In the genomic region with DNA sequence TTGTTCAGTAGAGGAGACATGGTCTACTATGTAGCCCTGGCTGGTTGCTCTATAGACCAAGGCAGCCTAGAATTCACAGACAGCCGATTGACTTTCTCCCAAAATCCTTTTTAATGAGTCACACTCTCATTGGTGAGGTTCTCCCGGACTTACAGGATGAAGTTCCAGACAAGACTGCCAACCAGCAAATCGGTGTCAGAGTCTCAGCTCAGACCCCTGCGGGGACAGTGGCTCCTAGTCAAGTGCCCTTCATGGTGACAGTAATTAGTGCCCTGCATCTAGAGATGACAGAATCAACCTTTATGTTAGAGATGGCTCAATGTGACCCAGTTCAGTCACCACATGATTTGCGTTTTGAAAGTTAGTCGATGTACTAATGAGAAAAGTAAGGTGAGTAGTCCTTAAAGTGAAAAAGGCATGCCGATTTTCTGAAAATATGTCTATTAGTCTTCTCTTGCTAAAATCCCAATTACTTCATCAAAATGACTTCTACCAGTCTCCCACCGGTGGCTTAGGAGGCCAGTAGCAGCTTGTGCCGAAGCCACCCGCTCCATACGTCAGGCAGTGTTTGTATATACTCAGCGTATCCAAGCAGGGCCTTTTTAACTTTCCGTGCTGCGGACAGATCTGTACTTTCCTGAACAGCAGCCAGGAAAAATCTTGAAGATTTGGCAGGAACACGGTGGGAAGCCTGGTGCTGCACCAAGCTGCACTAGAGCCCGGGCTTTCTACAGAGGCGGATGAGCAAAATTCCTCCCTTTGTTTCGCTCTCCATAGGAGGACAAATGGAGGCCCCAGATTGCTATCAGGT, we compare ENCODE assay signal across 9 mouse cellular contexts.
A peak's percentile ranks its signal among the peaks of the same experiment; 100 is the strongest.
DNase-seq lines count a peak whose midpoint lies in the region; ATAC-seq and TF ChIP-seq lines count a peak whose summit lies in the region.
"Had no signal": no experiment of that assay in that cellular context is flagged by ENCODE, and none has a peak within 500 bp of the region (broad histone marks: within the 10 kb centered on the region; RNA-seq: fewer than 3 reads in every experiment).

No protein-coding gene starts in this region.

- TF ChIP-seq POLR2A in cerebellum, adult 2 months (IDR thresholded peaks at IDR 0.05; ENCODE audit: borderline replicate concordance, insufficient read depth, low read length) = no peak
- no peak for TF ChIP-seq POLR2A in embryonic fibroblast, embryonic 13.5 days (IDR thresholded peaks at IDR 0.05; ENCODE audit: low read depth, low read length)

- DNase-seq in cerebellum, adult 2 months = peak; percentile 12 to 13
- no peak for DNase-seq in cerebellum, adult 18-20 months
- peak; percentile 91 for DNase-seq in lung, postnatal 36 days
- DNase-seq in right cerebral cortex, postnatal 14 days = peak; percentile 26
- DNase-seq in T-cell, adult 2 months (ENCODE audit: low spot score) = no peak

- H3K36me3 ChIP-seq in heart, embryonic 12.5 days = no peaks in the 10 kb centered on the region
- no peaks in the 10 kb centered on the region for H3K36me3 ChIP-seq in kidney, embryonic 16.5 days (ENCODE audit: insufficient read depth, low read length)

- no peaks in the 10 kb centered on the region for H3K27me3 ChIP-seq in cerebellum, adult 2 months (ENCODE audit: control insufficient read depth, insufficient read depth, low read length)
- H3K27me3 ChIP-seq in heart, embryonic 12.5 days (replicated peaks) = no peaks in the 10 kb centered on the region
- H3K27me3 ChIP-seq in kidney, embryonic 16.5 days (ENCODE audit: insufficient read depth, low read length) = no peaks in the 10 kb centered on the region
- H3K27me3 ChIP-seq: megakaryocyte, embryonic 14.5 days had no signal

- H3K4me3 ChIP-seq in cerebellum, adult 2 months (replicated peaks; ENCODE audit: insufficient read depth, low read depth, low read length) = no peak overlapping the region
- H3K4me3 ChIP-seq in embryonic fibroblast, embryonic 13.5 days (ENCODE audit: insufficient read depth, low read length) = no peak overlapping the region
- H3K4me3 ChIP-seq in heart, embryonic 12.5 days = no peak overlapping the region
- no peak overlapping the region for H3K4me3 ChIP-seq in kidney, embryonic 16.5 days (ENCODE audit: low read length)
- H3K4me3 ChIP-seq: megakaryocyte, embryonic 14.5 days had no signal

- peak overlapping the region; percentile 52 for H3K4me2 ChIP-seq in heart, embryonic 12.5 days
- H3K4me2 ChIP-seq in kidney, embryonic 16.5 days (replicated peaks; ENCODE audit: low read depth, low read length) = no peak overlapping the region

- no peaks in the 10 kb centered on the region for H3K9me3 ChIP-seq in heart, embryonic 12.5 days (replicated peaks)
- H3K9me3 ChIP-seq in kidney, embryonic 16.5 days (ENCODE audit: low read length) = no peaks in the 10 kb centered on the region
- H3K9me3 ChIP-seq: megakaryocyte, embryonic 14.5 days had no signal

- WGBS in cerebellum, adult 2 months = 11% methylated on average over 18 of the region's 18 CpGs
- 52% methylated on average over 18 of the region's 18 CpGs for WGBS in heart, embryonic 12.5 days
- 61% methylated on average over 18 of the region's 18 CpGs for WGBS in kidney, embryonic 16.5 days

- no peaks in the 10 kb centered on the region; the same call in 1 of the 2 replicates for H3K4me1 ChIP-seq in cerebellum, adult 2 months (ENCODE audit: control insufficient read depth, insufficient read depth, low read length)
- H3K4me1 ChIP-seq in embryonic fibroblast, embryonic 13.5 days (ENCODE audit: control insufficient read depth, insufficient read depth, low read length) = peaks cover 14% of the 10 kb centered on the region
- peaks cover 26% of the 10 kb centered on the region for H3K4me1 ChIP-seq in heart, embryonic 12.5 days (replicated peaks)
- peaks cover 12% of the 10 kb centered on the region for H3K4me1 ChIP-seq in kidney, embryonic 16.5 days (ENCODE audit: insufficient read depth, low read length)
- H3K4me1 ChIP-seq: megakaryocyte, embryonic 14.5 days had no signal

- no peak overlapping the region for H3K27ac ChIP-seq in cerebellum, adult 2 months (ENCODE audit: insufficient read depth, low read length)
- H3K27ac ChIP-seq in embryonic fibroblast, embryonic 13.5 days (ENCODE audit: insufficient read depth, low read length) = peak overlapping the region; percentile 85
- peak overlapping the region; percentile 81 for H3K27ac ChIP-seq in heart, embryonic 12.5 days (ENCODE audit: poor library complexity, severe bottlenecking)
- peak overlapping the region; percentile 39 for H3K27ac ChIP-seq in kidney, embryonic 16.5 days (ENCODE audit: low read length)

- ATAC-seq in heart, embryonic 12.5 days (ENCODE audit: insufficient number of reproducible peaks, low FRiP score) = peak; percentile 80
- peak; percentile 72 for ATAC-seq in kidney, embryonic 16.5 days (ENCODE audit: low FRiP score, low TSS enrichment)

- H3K9ac ChIP-seq in heart, embryonic 12.5 days = no peak overlapping the region
- H3K9ac ChIP-seq in kidney, embryonic 16.5 days (replicated peaks; ENCODE audit: low read length) = no peak overlapping the region

- no peak for TF ChIP-seq CTCF in cerebellum, adult 2 months (IDR thresholded peaks at IDR 0.05; ENCODE audit: borderline replicate concordance, insufficient read depth, low read depth, low read length)
- no peak for TF ChIP-seq CTCF in embryonic fibroblast, embryonic 13.5 days (IDR thresholded peaks at IDR 0.05; ENCODE audit: borderline replicate concordance, insufficient read depth, low read length)

Comparison
In these comparisons a context has a peak if more than half of its experiments do, and no peak if none do; other contexts are left out.
1. DNase-seq: peak in cerebellum, adult 2 months (2 of 2), lung, postnatal 36 days (single experiment) and right cerebral cortex, postnatal 14 days (single experiment); none in cerebellum, adult 18-20 months (0 of 2) and T-cell, adult 2 months (single experiment).